Mouse (Mus musculus) frontal cortex, postnatal 14 days (tissue): ENCODE data around the gene Cntn3.

ENCODE experiments used
- DNase-seq, 2 experiments: peaks; one replicate each; pipeline ENCODE4 v3.0.0; 2022; ENCODE audit warnings: low spot score in 2 of 2

Cntn3 gene

DNA sequence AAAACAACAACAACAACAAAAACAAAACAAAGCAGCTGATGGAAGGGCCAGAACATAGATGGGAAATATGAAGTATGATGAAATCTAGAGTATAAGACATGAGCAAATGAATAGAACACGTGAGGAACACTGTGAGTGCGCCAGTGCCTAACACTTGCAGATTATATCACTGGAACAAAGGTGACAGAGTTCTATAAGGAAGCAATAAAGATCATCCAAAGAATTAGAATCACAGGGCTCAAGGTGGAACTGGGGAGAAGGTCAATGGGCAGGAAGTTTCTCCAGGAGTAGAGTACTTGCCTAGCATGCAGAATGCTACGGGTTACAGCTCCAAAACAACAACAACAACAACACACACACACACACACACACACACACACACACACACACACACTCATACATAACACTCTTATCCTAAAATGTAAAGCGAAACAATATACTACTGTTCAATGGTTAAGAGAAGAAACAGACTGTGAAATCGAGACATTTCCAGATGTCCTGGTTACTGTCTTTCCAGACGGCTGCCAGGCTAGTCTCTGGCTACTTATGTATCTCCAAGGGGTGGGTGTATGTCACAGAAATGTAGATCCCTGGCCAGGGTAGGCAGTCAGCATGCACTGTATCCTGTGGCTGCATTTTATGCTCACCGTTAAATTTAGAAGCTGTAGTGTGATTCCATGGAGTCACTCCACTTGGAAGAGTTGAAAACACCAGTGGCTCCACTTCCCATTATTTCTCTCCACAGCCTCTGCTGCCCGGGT lies 94.4 kb downstream of the Cntn3 start:
- DNase-seq: no peak

DNA sequence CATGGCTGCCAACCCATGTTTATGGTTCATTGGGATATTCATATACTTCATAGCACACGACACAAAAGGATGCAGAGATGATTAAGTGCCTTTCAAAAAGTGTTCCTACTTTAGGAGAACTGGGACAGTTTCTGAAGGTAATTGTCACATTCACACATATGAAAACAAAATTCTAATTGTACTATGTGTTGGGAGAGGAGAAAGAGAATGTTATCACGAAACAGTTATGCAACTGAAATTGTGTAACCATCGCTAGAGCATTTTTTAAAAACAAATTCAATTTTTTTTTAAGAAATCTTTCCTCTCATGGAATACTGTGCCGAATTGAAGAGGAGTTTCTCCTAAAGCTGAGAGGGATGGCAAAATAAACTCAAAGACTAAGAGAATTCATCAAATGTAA lies 134.5 kb downstream of the Cntn3 start:
- no peak for DNase-seq

DNA sequence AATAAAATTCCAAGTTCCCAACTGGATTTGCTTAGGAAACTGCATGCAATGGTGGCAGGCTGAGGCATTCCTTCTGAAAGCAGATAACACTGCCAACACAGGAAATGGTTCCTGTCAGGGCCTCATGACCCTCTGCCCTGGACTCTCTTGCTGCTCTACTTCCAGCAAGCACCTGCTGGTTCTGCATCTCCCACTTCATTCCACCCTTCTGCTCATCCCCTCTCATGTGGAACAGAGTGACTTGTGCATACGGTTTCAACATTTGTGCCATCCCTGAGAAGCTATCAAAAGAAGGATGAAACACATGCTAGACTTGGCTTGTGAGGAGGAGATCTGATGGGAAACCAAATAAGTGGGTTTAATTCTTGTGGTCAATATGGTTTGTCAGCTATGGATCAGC lies 145.4 kb downstream of the Cntn3 start:
- DNase-seq: no peak

DNA sequence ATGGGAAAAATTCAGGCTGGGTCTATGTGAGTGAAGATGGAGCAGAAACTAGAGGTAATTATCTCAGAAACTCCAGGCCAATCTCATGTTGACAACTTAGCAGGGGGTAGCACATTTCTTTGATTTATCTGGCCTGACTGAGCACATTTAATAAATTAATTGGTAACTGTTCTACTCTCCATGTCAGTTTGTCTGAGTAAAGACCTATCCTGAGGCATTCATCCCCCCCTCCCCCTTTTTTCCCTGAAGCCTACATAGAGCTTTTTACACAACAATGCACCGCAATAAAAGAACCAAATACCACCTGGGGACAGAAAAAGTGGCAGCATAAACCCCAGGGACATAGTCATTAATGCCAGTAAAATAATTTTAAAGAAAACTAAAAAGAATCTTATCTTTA lies 151.1 kb downstream of the Cntn3 start:
- DNase-seq: no peak

DNA sequence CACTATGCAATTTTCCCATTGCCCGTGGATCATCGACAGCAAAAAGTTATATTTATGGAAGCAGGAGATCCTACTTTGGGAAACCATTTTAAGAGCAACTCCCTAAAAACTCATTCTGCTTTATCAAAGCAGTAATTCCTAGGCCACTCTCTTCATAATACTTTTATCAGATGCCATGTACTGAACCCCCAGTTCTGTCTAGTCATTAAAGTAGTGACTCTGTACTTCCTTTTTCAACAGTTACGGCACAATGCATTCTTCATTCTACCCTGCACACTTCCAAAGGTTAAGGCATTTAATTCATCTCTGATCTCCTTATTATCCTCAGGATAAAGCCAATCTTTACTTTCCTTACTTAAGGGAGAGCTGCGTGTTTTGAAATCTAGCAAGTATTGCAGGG lies 184.3 kb downstream of the Cntn3 start:
- DNase-seq: no peak

DNA sequence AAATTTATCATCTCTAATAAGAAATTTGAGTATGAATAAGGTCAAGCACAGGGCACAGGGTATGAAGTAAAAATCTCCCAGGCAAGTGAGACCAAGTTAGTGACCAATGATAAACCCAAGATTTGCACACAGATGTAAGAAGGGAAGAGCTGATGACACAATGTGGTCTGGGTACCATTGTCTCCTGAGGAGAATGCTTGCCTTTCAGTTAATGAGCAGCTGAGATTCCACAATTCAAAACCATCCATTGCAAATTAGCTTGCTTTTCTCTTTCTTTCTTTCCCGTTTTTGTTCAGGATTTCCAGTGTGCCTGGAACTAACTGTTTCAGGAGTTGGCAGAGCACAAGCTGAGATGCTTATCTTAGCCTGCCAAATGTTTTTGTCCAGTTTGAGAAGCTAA lies 200.8 kb downstream of the Cntn3 start:
- no peak for DNase-seq

DNA sequence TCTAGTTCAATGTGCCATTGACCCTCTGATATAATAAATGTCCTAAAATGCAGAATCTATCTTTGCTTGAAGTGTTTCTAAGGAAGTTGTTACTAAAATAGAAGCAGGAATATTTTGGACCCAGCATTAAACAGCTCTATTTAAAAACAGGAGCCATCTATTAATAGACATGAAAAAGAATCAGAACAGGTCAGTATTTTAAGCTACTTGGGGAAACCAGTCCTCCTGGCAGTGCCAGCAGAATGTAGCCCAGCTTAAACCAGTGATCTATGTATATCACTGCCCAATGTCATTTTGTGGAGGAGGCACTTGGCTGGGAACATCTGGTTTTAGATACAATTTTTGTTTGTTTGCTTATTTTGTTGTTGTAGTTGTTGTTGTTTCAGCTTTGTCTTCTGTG lies 209.0 kb downstream of the Cntn3 start:
- no peak for DNase-seq

DNA sequence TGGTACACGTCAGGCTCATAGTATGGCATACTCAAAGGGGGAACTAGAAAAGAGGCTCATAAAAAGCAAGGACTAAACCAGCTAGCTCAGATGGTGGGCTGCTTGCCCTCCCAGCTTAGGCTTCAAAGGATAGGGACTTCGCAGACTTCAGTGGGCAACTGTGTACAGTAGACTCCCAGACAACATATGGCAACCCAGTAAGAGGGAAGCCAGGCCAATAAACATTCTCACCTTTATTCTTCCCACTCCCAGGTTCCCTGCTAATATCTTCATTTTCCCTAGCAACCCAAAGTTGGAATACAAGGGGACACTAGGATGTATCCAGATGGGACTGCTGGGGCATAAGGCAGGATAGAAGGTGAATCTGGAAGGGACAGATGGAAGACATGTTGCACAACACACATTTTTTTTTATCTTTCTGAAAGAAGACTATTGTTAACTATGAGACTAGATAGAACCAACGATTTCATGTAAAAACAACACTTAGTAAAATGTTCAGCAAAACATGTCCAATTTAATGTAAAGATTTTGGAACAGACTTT lies 209.5 kb downstream of the Cntn3 start:
- DNase-seq: no peak

DNA sequence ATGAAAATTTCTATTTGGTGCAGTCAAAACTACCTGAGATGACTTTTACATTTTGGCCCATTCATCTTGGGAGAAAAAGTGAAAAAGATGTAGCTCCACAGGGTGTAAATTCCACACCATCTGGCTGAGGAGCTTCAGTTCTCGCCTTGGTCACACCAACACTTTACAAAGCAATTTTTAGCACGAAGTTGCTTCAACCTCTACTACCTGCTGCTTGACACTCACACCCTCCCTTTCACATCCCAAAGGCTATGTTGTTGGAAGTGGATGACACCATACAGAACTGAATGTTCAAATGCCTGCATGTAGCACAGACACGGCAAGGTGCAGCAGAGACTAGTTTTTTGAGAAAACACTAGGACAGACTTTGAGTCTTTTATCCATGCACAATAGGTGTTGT lies 240.8 kb downstream of the Cntn3 start:
- DNase-seq: no peak

DNA sequence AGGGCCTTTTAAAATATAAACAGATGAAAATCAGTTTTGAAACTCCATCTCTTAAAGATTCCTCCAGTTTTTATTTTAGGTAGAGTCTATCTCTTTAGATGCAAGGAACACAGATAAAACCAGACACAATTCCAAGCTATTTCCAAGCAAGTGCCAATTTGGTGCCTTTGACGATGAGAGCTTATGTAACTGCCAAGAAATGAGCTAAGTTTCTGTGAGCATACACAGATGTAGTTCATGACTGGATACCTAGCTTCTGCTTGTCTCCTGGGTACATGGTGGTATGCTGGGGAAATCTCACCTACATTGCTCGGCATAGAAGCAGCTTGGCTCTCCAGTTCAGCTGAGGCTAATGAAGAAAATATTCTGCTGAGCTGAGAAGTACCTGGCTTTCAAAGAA lies 246.2 kb downstream of the Cntn3 start:
- no peak for DNase-seq

DNA sequence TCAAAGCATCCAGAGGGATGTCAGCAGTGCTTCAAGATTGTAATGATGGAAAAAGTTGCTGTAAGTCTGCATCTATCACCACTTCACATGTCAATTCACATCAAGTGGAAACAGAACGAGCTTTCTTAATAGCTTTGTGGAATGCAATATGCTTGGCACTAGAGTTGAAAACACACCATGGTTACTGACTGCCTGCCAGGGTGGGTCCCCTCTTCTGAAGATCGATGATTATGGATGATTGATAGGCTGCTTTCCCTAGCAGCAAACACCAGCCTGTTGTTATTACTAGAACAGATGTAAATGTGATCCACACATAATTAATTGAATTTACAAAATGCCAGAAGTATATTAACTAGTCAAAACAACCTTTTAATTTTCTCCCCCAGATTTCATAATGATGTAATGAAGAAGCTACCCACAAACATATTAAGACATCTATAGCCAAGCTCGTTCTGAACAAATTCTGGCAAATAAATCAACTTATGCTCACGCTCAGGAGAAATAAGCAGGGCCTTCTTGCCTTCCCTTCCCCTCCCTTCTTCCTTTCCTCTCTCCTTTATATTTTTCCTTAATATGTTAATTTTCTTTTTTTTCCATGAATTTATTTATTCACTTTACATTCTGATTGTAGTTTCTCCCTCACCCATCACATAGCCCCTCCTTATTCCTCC lies 250.2 kb downstream of the Cntn3 start:
- DNase-seq: no peak

DNA sequence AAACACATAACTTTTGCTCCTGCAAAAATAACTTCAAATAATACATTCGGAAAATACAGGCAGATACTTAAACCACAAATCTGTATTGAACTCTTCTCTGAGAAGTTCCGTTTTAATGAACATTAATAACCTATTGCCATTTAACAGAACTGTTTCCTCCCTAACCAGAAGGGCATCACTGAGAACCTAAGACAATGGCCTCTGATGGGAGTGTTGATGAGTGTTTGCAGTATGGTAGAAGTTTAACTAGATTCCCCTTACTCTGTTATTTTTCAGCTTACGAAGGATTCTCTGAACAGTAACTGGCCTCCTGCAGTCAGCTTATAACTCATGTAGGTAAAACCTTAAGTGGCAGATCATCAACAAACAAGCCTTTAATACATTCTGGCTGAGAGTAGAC lies 253.1 kb downstream of the Cntn3 start:
- no peak for DNase-seq

DNA sequence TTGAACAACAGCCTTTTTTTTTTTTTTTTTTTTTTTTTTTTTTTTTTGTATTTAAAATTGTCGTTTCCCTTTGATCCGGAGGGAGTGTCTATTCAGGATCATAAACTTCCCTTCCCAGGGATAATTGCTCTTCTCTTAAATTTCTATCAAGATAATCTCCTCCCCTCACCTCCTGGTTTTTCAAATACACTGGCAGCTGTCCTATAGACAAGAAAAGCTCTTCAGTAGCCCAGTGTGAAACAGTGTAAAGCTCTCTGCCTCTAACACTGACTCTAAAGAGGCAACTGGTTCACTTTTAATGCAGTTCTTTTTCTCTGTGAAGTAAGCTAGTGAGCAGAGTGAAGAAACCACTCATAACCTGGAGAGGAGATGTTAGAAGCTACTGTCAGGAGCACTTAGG lies 290.0 kb downstream of the Cntn3 start:
- no peak for DNase-seq

DNA sequence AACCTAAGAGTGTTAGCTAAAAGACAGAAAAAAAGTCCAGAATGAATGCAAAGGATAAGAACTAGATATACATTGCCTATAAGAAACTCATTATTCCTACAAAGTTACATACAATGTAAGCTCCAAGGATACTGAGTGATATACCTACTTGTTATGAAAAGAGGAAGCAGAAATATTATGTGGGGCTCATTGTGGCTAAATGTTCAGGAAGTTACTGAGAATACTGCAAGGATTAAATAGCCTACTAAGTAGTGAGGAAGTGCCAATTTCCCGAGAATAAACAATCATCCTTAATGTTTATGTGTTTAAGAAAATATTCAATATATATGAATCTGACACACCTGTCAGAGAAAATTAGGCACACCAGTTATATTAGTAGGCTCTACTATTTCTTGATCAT lies 341.9 kb downstream of the Cntn3 start:
- DNase-seq: no peak

DNA sequence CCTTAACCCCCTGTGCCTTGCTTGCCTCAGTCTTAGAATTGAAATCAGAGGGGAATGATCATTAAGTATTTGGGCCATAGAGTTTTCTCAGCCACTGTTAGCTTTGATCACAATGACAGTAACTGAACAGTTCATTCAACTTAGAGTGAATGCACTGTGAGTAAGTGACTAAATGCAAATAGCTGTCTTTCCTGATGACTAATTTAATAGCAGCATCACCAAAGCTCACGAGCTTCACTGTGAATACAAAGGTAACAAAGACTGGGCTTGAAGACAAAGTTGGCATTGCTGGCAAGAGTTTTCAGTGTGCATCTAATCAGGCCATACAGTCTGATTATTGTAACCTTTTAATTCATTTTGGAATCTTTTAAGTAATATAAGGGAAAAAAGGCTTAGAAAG lies 386.6 kb downstream of the Cntn3 start:
- no peak for DNase-seq

DNA sequence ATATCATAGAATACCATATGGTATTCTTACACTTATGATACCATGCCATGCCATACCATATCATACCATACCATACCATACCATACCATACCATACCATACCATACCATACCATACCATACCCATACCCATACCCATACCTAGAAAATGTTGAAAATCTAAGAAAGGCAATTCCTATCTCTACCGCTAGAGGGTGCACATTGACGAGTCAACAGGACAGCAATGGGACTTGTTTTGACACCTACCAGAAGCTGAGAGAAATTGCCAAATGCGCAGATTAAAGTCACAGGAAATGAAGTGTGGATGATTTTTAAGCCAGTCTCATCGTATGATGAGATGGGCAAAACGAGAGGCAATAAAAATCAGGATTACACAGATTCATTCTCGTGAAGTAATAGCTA lies 402.0 kb downstream of the Cntn3 start:
- no peak for DNase-seq

DNA sequence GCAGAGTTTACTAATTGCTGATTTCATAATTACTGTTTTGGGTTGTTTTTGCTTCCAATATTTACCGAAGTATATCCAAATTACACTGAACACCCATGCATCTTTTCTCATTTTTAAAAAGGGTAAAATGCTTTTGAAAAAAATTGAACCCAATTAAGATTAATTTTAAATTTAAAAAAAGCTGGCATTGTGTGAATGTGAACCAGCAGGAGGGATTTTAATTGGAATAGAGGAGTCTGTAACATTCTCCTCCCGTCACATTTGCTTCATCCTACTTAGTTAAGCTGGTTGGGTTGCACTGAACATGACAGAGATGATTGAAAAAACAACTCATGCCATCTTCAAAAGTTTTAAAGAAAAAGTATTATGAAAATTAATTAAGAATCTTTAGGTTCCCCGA lies 411.7 kb downstream of the Cntn3 start:
- no peak for DNase-seq

DNA sequence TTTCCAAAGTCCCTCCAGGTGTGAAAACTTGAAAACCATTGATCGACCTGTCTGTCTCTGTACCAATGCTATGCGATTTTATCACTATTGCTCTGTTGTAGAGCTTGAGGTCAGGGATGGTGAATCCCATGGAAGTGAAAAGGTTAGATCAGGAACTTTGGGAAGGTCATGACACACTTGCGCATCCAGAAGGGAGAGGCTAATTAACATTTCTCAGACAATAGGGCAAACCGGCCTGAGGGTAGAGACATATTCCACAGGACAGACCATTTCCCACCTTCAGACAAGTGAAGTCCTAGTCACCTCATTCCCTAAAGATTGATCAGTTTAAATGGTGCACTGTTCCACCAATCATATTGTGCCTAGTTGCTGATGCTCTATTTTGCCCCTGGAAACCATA lies 451.2 kb downstream of the Cntn3 start:
- DNase-seq: no peak

DNA sequence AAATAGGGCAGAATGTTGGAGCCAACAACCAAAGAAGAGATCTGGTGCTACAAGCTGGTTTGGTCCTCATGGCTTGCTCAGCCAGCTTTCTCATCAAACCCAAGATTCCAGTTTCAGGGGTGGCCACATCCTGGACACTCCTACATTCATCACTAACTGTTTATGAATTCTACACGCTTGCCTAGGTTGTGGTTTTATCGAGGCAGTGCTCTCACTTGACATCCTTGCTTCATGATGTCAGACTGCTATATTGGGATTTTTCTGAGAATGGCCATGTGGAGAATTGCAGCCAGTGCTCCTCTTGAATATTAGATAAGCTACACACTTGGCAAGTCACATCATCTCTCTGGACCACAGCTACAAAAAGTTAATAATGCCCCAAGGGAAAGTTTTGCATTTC lies 452.9 kb downstream of the Cntn3 start:
- no peak for DNase-seq

DNA sequence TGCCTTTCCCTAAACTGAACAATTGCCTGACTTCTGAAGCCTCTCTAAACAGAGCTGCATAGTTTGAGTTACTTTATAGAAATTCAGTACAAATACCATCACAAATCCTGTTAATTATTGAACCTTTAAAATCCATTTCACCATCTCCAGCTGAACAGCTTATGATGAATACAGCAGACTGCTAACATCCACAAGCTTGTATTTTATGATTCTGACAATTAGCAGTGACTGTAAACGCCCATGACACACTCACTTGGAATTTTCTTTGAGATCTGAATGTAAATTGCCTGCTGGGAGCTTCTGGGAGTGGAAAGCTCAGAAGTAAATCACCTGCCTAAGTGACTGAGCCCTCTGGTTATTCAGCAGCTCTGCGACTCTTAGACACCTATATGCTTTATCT lies 459.3 kb downstream of the Cntn3 start:
- DNase-seq: no peak
